Mouse (Mus musculus) cerebellum, adult 11 months (tissue): Measurements from ENCODE around the gene Mctp2.

Source experiments
- DNase-seq: peaks from one replicate; pipeline ENCODE4 v3.0.0; 2022

The Mctp2 gene

GRCm38 (mm10) chr7:72080705-72081104, 225.7 kb downstream of the Mctp2 start:
- DNase-seq, result no peak

GRCm38 (mm10) chr7:72078896-72079295, 227.5 kb downstream of the Mctp2 start:
- DNase-seq, result no peak

GRCm38 (mm10) chr7:72071418-72072184, 234.8 kb downstream of the Mctp2 start:
- DNase-seq, result no peak

GRCm38 (mm10) chr7:72068454-72068853, 238.0 kb downstream of the Mctp2 start:
- DNase-seq, result no peak

- no peak for DNase-seq
These were observed 240.1 kb downstream of the Mctp2 start for GRCm38 (mm10) chr7:72066352-72066751.

- no peak for DNase-seq
These were observed 254.6 kb downstream of the Mctp2 start for GRCm38 (mm10) chr7:72051759-72052158.

- no peak for DNase-seq
These were observed 258.5 kb downstream of the Mctp2 start for GRCm38 (mm10) chr7:72047588-72048585.
